Mouse (Mus musculus) bone marrow, adult 2 months (tissue): ENCODE measurements around the gene Lfng.

Experiments used
- CTCF ChIP-seq: fragments of 200-500 bp; IDR thresholded peaks from 2 replicates; pipeline ENCODE4 v1.5.1; 2011; ENCODE audit warnings: low read length, control low read depth; ENCODE audit not compliant: control insufficient read depth, insufficient read depth
- POLR2A ChIP-seq: fragments of 200-500 bp; IDR thresholded peaks from 2 replicates; pipeline ENCODE4 v1.6.1; 2011; ENCODE audit warnings: low read depth, mild to moderate bottlenecking, control low read depth, low read length, borderline replicate concordance; ENCODE audit not compliant: control insufficient read depth

- TF ChIP-seq CTCF (no peak), POLR2A (no peak)
These were observed 37.6 kb downstream of the Lfng start for GRCm38 (mm10) chr5:140644702-140645201.
